Mouse (Mus musculus) thymus, postnatal 14 days (tissue): Measurements from ENCODE around the gene Vps37c.

Source experiments
- DNase-seq: peaks from one replicate; pipeline ENCODE4 v3.0.0; 2021

Gene Vps37c

GRCm38 (mm10) chr19:10742565-10742964 lies 54.0 kb downstream of the Vps37c start:
- DNase-seq = no peak

GRCm38 (mm10) chr19:10747182-10747581 lies 58.6 kb downstream of the Vps37c start:
- no peak for DNase-seq

DNA sequence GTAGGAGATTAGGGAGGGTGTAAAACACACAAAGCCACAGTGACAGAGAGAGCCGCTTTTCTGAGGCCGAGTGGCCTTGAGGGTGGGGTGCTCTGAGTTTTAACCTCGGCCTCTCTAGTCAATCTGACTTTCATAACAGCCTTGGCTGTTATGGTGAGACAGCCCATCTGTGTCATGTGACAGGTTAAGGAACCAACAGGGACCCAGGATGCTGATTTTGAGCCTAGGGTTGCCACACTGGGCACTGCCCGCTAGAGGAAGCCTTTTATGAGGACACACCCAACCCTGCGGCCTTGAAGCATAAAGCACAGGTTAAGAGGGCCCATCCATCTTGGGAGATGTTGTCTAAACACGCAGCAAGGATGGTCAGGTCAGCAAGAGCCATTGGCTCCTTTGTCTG lies 59.2 kb downstream of the Vps37c start:
- DNase-seq = no peak

- no peak for DNase-seq
Observed at GRCm38 (mm10) chr19:10748401-10749102, 60.0 kb downstream of the Vps37c start.

GRCm38 (mm10) chr19:10749295-10749694 lies 60.8 kb downstream of the Vps37c start:
- no peak for DNase-seq

GRCm38 (mm10) chr19:10750161-10750560 lies 61.6 kb downstream of the Vps37c start:
- no peak for DNase-seq

DNA sequence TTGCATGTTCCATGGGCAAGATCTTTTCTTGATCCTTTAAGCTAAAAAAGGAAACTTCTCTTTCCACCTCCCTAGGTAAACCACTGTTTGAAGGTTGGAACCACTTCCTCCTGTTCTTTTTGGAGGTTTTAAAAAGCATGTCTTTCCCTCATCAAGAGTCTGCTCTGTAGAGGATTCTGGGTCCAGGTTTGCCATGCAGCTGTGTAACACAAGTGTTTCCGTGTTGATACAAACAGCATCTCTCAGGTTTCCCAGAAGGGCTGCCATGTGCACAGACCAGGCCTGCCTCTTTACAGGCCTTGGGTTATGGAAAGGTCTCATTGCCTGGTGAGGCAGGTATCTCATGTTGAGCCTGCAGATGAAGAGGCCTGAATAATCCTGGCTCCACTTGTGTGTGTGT lies 63.1 kb downstream of the Vps37c start:
- DNase-seq = peak; percentile 66

DNA sequence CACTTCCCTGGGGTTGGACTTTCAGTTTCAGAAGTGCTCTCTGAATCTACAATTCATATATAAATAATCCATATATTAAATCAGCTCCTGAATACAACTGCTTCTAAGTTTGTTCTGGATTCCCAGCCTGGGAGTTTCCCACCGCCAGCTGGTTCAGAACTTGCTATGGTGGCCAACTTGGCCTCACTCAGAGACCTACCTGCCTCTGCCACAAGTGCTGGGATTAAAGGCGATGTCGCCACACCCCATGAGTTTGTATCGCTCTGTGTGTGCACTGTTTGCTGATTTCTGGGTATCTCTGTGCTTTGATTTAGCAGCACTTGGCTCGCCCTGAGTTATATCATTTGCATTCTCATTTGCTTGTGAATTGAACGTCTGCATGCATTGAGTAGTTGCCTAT lies 63.6 kb downstream of the Vps37c start:
- no peak for DNase-seq

- no peak for DNase-seq
Observed at GRCm38 (mm10) chr19:10752646-10753045, 64.1 kb downstream of the Vps37c start.

DNA sequence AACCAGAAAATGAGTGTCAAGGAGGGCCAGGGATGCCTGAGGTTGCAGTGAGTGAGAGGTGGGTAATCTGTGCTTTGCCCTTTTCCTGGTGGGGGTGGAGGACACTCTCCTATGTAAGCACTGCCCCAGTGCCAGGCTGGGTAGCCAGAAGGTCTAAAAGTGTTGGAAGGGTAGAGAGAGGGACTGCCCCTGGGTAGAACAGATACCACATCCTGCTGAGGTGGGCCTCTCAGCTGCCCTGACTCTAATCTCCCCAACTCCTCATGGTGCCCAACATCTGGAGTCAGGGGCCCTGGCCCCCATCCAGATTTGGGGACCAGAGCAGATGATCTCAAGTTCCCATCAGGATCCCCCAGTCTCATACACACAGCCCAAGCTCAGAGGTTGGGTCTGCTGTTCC lies 68.6 kb downstream of the Vps37c start:
- DNase-seq = no peak

GRCm38 (mm10) chr19:10757526-10757925 lies 69.0 kb downstream of the Vps37c start:
- DNase-seq = no peak

- no peak for DNase-seq
Observed at GRCm38 (mm10) chr19:10758708-10759107, 70.2 kb downstream of the Vps37c start.

- DNase-seq = no peak
Observed at GRCm38 (mm10) chr19:10759525-10759924, 71.0 kb downstream of the Vps37c start.

- DNase-seq = peak; percentile 69
Observed at GRCm38 (mm10) chr19:10759983-10760831, 71.7 kb downstream of the Vps37c start.

GRCm38 (mm10) chr19:10761794-10762415 lies 73.4 kb downstream of the Vps37c start:
- DNase-seq = no peak

GRCm38 (mm10) chr19:10762468-10762867 lies 73.9 kb downstream of the Vps37c start:
- DNase-seq = no peak

DNA sequence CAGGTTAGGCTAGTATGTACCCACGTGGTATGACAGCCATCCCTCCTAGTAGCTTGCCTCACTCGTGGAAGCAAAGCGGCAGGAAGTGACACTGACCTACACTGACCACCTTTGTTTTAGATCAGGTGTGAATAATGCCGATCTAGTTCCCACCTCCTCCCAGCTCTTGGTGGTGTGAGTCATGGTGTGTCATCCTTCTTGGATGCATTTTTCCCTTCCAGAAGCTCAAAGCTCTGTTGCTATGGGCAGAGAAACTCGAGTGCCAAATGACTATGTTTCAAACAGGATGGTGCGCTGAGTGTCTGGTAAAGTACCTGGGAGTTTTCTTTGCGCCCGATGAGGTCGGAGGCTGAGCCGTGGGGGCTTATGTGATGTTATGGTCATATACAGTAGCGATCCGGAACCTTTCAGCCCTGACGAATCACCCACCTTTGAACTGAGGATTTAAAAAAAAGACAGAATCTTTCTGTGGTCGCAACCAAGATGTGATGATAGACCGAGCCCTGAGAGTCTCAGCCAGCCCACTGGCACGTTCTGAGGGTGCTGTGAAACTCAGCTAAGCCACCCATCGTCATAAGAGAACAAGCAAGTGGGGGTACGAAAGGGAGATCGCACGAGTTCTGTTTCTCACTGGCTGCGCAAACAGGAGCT lies 75.0 kb downstream of the Vps37c start:
- DNase-seq = no peak
